Mouse (Mus musculus): ENCODE results near the gene Wdr83. TPM values are rescaled to one million over a fixed set of nuclear protein-coding genes. Genes with fewer than 3 reads are reported as not detected.
A peak's percentile ranks its signal among the peaks of the same experiment; 100 is the strongest.
"Not testable (repeated sequence)": the region's sequence is repeated elsewhere in the genome, so short reads cannot be mapped to it uniquely, and the experiment has no call there.

Wdr83 gene
- 57.8 and 58.2 TPM in 2 replicates for polyA plus RNA-seq (2012; rRNA removed)

GRCm38 (mm10) chr8:85081216-85081555, at the start of gene Wdr83:
Wdr83 (minus strand) TSS chr8:85081306.
- no peak for DNase-seq (ENCODE audit: extremely low spot score in 1 of 2, low spot score in 1 of 2)

GRCm38 (mm10) chr8:85123691-85124090, 42.6 kb upstream of the Wdr83 start:
- DNase-seq (ENCODE audit: extremely low spot score in 1 of 2, low spot score in 1 of 2), result no peak

- DNase-seq (ENCODE audit: extremely low spot score in 1 of 2, low spot score in 1 of 2), result no peak
These were observed 41.9 kb upstream of the Wdr83 start, which contains the start of gene Zfp791 for GRCm38 (mm10) chr8:85122995-85123394. Zfp791 (minus strand) TSS chr8:85123095.

- not testable (repeated sequence) for DNase-seq (ENCODE audit: extremely low spot score in 1 of 2, low spot score in 1 of 2)
These were observed 39.1 kb upstream of the Wdr83 start for GRCm38 (mm10) chr8:85120251-85120650.

GRCm38 (mm10) chr8:85119052-85119981, 38.2 kb upstream of the Wdr83 start:
- peak; percentile 81 to 90 for DNase-seq (ENCODE audit: extremely low spot score in 1 of 2, low spot score in 1 of 2)

- DNase-seq (ENCODE audit: extremely low spot score in 1 of 2, low spot score in 1 of 2), result no peak
These were observed 35.9 kb upstream of the Wdr83 start for GRCm38 (mm10) chr8:85116984-85117383.

- no peak for DNase-seq (ENCODE audit: extremely low spot score in 1 of 2, low spot score in 1 of 2)
These were observed 34.4 kb upstream of the Wdr83 start for GRCm38 (mm10) chr8:85115501-85115900.

- DNase-seq (ENCODE audit: extremely low spot score in 1 of 2, low spot score in 1 of 2), result no peak
These were observed 32.1 kb upstream of the Wdr83 start for GRCm38 (mm10) chr8:85113241-85113640.

GRCm38 (mm10) chr8:85100076-85100665, 19.1 kb upstream of the Wdr83 start:
- DNase-seq (ENCODE audit: extremely low spot score in 1 of 2, low spot score in 1 of 2), result no peak

- no peak for DNase-seq (ENCODE audit: extremely low spot score in 1 of 2, low spot score in 1 of 2)
These were observed 15.7 kb upstream of the Wdr83 start for GRCm38 (mm10) chr8:85096850-85097249.

- no peak for DNase-seq (ENCODE audit: extremely low spot score in 1 of 2, low spot score in 1 of 2)
These were observed 15.1 kb upstream of the Wdr83 start for GRCm38 (mm10) chr8:85096196-85096595.

- no peak for DNase-seq (ENCODE audit: extremely low spot score in 1 of 2, low spot score in 1 of 2)
These were observed 14.5 kb upstream of the Wdr83 start for GRCm38 (mm10) chr8:85095566-85095965.

- DNase-seq (ENCODE audit: extremely low spot score in 1 of 2, low spot score in 1 of 2), result no peak
These were observed 13.9 kb upstream of the Wdr83 start for GRCm38 (mm10) chr8:85095051-85095450.

GRCm38 (mm10) chr8:85091526-85092090, 10.5 kb upstream of the Wdr83 start:
- no peak for DNase-seq (ENCODE audit: extremely low spot score in 1 of 2, low spot score in 1 of 2)

- DNase-seq (ENCODE audit: extremely low spot score in 1 of 2, low spot score in 1 of 2), result no peak
These were observed 9.8 kb upstream of the Wdr83 start for GRCm38 (mm10) chr8:85090856-85091255.

- DNase-seq (ENCODE audit: extremely low spot score in 1 of 2, low spot score in 1 of 2), result no peak
These were observed 7.7 kb upstream of the Wdr83 start for GRCm38 (mm10) chr8:85088771-85089170.

- DNase-seq (ENCODE audit: extremely low spot score in 1 of 2, low spot score in 1 of 2), result no peak
These were observed 5.1 kb upstream of the Wdr83 start for GRCm38 (mm10) chr8:85086238-85086637.

- no peak for DNase-seq (ENCODE audit: extremely low spot score in 1 of 2, low spot score in 1 of 2)
These were observed 3.5 kb upstream of the Wdr83 start for GRCm38 (mm10) chr8:85084633-85085032.

- peak; percentile 88 to 93 for DNase-seq (ENCODE audit: extremely low spot score in 1 of 2, low spot score in 1 of 2)
These were observed 2.2 kb upstream of the Wdr83 start, which contains the start of gene Man2b1 for GRCm38 (mm10) chr8:85083108-85083813. Man2b1 (plus strand) TSS chr8:85083270.

- not testable (repeated sequence) for DNase-seq (ENCODE audit: extremely low spot score in 1 of 2, low spot score in 1 of 2)
These were observed 1.1 kb upstream of the Wdr83 start for GRCm38 (mm10) chr8:85082169-85082568.

Measured in frontal cortex, adult 2 months (tissue).